Mouse (Mus musculus) left cerebral cortex, postnatal 4 days (tissue): Measurements from ENCODE around the gene Acss1. TPM values are rescaled to one million over a fixed set of nuclear protein-coding genes. Genes with fewer than 3 reads are reported as not detected.

Experiments used
- DNase-seq: peaks from one replicate; pipeline ENCODE4 v3.0.0-alpha.2; 2022
- intact Hi-C: fragments of 180-260 bp; cut with DNase I; formaldehyde crosslinking; loops from one replicate; pipeline ENCODE4 v1.15.1; 2025
- total RNA-seq, 2 experiments: library from RNA; stranded (reverse); gene quantifications; 2 replicates each; pipeline ENCODE4 v1.2.3; 2021

Gene Acss1
- total RNA-seq, 2 experiments from 2014 or later, result 15.5 to 16.6 TPM

GRCm38 (mm10) chr2:150579628-150580027 is 88.7 kb downstream of the Acss1 start:
- intact Hi-C loops, result no loop called here
- DNase-seq, result no peak

GRCm38 (mm10) chr2:150578603-150579002 is 89.7 kb downstream of the Acss1 start:
- intact Hi-C loops, result no loop called here

GRCm38 (mm10) chr2:150576256-150576655 is 92.0 kb downstream of the Acss1 start:
- intact Hi-C loops, result no loop called here
- DNase-seq, result no peak

More at GRCm38 (mm10) chr2:150578603-150579002, 89.7 kb downstream of the Acss1 start:
- no peak for DNase-seq

GRCm38 (mm10) chr2:150572463-150572862 is 95.8 kb downstream of the Acss1 start:
- DNase-seq, result no peak

GRCm38 (mm10) chr2:150570761-150571160 is 97.5 kb downstream of the Acss1 start:
- no peak for DNase-seq
- intact Hi-C loops, result no loop called here

More at GRCm38 (mm10) chr2:150572463-150572862, 95.8 kb downstream of the Acss1 start:
- intact Hi-C loops, result no loop called here

- DNase-seq, result no peak
- intact Hi-C loops, result no loop called here
Observed at GRCm38 (mm10) chr2:150569847-150570590, 98.3 kb downstream of the Acss1 start, which contains the start of gene Cst7. Gene Cst7 (plus strand): TSS chr2:150570415.

Other genes starting within 250 kb of the Acss1 start
- gene Zfp442, start 217.0 kb downstream of the Acss1 start, total RNA-seq, result 1 to 10 TPM; 9.0 to 9.7 TPM
- under 1 TPM; 0.28 to 0.44 TPM for gene Zfp345, start 183.4 kb downstream of the Acss1 start, total RNA-seq
- not detected for gene Cst7, start 98.1 kb downstream of the Acss1 start, total RNA-seq
- gene Apmap, start 59.9 kb downstream of the Acss1 start, total RNA-seq, result 10 to 100 TPM; 29.1 to 37.9 TPM
- under 1 TPM; 0.10 to 0.12 TPM for gene Vsx1, start 20.9 kb upstream of the Acss1 start, total RNA-seq
- 10 to 100 TPM; 53.0 to 58.5 TPM for gene Entpd6, start 80.5 kb upstream of the Acss1 start, total RNA-seq
- 100 to 1,000 TPM; 138 to 144 TPM for gene Pygb, start 118.2 kb upstream of the Acss1 start, total RNA-seq
- gene Abhd12, start 236.2 kb upstream of the Acss1 start, total RNA-seq, result 100 to 1,000 TPM; 116 to 117 TPM
- gene Gins1, start 236.9 kb upstream of the Acss1 start, total RNA-seq, result 1 to 10 TPM; 7.2 to 8.9 TPM